Mouse (Mus musculus) midbrain, embryonic 10.5 days (tissue): Measurements from ENCODE around the gene Ehd4. TPM values are rescaled to one million over a fixed set of nuclear protein-coding genes. Genes with fewer than 3 reads are reported as not detected.

Source experiments
- DNase-seq: peaks from one replicate; pipeline ENCODE4 v3.0.0-alpha.2; 2017; ENCODE audit warnings: low spot score
- H3K27ac ChIP-seq: fragments of 300-500 bp; sonication (generic); replicated peaks from 2 replicates; pipeline ENCODE4 v1.5.1; 2016; ENCODE audit warnings: mild to moderate bottlenecking
- H3K27me3 ChIP-seq: fragments of 300-500 bp; sonication (generic); 2 replicates; pipeline ENCODE4 v1.6.1; 2016; ENCODE audit warnings: low read depth, mild to moderate bottlenecking; ENCODE audit not compliant: poor library complexity, severe bottlenecking
- H3K36me3 ChIP-seq: fragments of 300-500 bp; sonication (generic); 2 replicates; pipeline ENCODE4 v1.6.1; 2016; ENCODE audit warnings: mild to moderate bottlenecking, moderate library complexity
- H3K4me1 ChIP-seq: fragments of 300-500 bp; sonication (generic); 2 replicates; pipeline ENCODE4 v1.6.1; 2016
- H3K4me3 ChIP-seq: fragments of 300-500 bp; sonication (generic); 2 replicates; pipeline ENCODE4 v1.5.1; 2016; ENCODE audit warnings: mild to moderate bottlenecking, moderate library complexity
- H3K9me3 ChIP-seq: fragments of 300-500 bp; sonication (generic); replicated peaks from 2 replicates; pipeline ENCODE4 v1.6.1; 2016; ENCODE audit warnings: mild to moderate bottlenecking
- WGBS: fragments of 180-500 bp; shearing (Covaris S2); methylation state at CpG from one replicate; pipeline ENCODE4 v1.1.7; 2016; 5-methylcytosine and 5-hydroxymethylcytosine counted together
- polyA plus RNA-seq: library from polyadenylated mRNA; unstranded; fragments of >200 nt; fragmentation: Nextera tagmentation; extraction: Ambion mirVana; gene quantifications from 2 replicates; pipeline ENCODE4 v1.2.1, GENCODE M21; 2016

The Ehd4 gene
- polyA plus RNA-seq, 1 experiment from 2014 or later, result 35.9 TPM

- H3K9me3 ChIP-seq, result no peaks in the 10 kb centered on the region
- DNase-seq, result no peak
- WGBS, result 63% methylated on average over 2 of the region's 2 CpGs
- no peak overlapping the region for H3K27ac ChIP-seq
- peaks cover 11% of the 10 kb centered on the region for H3K27me3 ChIP-seq
- no peak overlapping the region for H3K4me3 ChIP-seq
- H3K4me1 ChIP-seq, result 0 out of 2 replicates have a peak, but pooled peaks cover under 1% of the 10 kb centered on the region
- no peaks in the 10 kb centered on the region for H3K36me3 ChIP-seq
Measured at GRCm38 (mm10) chr2:120082416-120082815, 72.0 kb downstream of the Ehd4 start.

DNA sequence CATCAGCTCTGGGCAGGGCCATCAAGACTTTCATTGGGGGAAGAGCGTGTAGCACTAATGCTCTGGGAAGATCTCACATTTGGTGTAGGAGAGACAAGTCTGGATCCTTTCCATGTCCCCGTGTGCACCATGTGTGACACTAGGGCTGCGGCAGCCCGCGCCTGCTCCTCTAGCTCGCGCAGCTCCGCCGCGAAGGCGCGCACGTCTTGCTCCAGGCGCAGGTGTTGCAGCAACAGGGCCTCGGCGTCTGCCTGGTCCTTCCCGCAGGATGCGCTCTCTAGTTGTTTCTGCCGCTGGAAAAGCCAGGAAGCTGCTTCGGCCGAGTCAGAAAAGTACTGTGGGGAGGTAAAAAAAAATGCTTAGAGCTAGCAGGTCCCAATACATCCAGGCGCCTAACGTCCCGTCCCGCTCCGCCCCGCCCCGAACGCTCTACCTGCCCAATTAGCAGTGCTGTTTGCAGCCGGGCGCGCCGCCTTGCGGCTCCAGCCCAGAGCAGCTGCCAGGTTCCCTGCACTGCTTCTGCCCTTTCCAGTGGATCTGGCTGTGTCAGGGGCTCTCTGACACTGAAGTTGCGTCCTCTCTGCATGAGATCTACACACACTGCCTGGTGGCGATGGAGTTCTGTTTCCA is 78.2 kb downstream of the Ehd4 start:
- H3K27ac ChIP-seq, result no peak overlapping the region
- H3K9me3 ChIP-seq, result no peaks in the 10 kb centered on the region
- WGBS, result 2% methylated on average over 36 of the region's 36 CpGs
- peak; percentile 57 for DNase-seq
- H3K4me3 ChIP-seq, result peak overlapping the region; percentile 52
- H3K36me3 ChIP-seq, result no peaks in the 10 kb centered on the region
- H3K4me1 ChIP-seq, result peaks cover 13% of the 10 kb centered on the region
- peaks cover 51% of the 10 kb centered on the region for H3K27me3 ChIP-seq

DNA sequence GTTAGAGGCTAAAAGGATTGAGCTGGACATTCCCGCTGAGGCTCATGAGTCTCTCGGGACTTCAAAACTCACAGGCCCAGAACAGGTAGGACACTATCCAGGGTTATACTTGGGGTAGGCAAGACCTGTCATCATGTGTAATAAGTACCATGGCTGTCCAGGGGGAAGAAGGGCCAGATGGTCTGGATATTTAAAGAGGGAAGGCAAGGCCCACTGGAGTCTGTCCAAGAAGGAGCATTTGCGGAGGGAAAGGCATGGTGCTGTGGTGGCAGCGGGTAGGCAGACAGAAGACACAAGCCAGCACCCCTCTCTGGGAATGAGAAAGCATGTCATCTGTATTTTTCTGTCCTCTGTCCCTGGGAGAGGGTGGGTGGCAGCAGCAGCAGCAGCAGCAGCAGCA is 80.3 kb downstream of the Ehd4 start:
- 87% methylated on average over 4 of the region's 4 CpGs for WGBS
- Histone ChIP-seq H3K4me1 (peaks cover 20% of the 10 kb centered on the region), H3K27me3 (peaks cover 58% of the 10 kb centered on the region), H3K9me3 (no peaks in the 10 kb centered on the region), H3K36me3 (no peaks in the 10 kb centered on the region), H3K27ac (no peak overlapping the region), H3K4me3 (no peak overlapping the region)
- DNase-seq, result no peak

- Histone ChIP-seq H3K4me3 (no peak overlapping the region), H3K27me3 (peaks cover 18% of the 10 kb centered on the region), H3K4me1 (peaks cover 21% of the 10 kb centered on the region), H3K36me3 (no peaks in the 10 kb centered on the region), H3K9me3 (no peaks in the 10 kb centered on the region), H3K27ac (0 out of 2 replicates have a peak overlapping the region, but pooled peaks have one; percentile 74)
- no peak for DNase-seq
- 76% methylated on average over 8 of the region's 8 CpGs for WGBS
Measured at GRCm38 (mm10) chr2:120069466-120069990, 84.9 kb downstream of the Ehd4 start.

GRCm38 (mm10) chr2:120068555-120069465 is 85.6 kb downstream of the Ehd4 start:
- no peaks in the 10 kb centered on the region for H3K9me3 ChIP-seq
- no peak overlapping the region; the same call in 1 of the 2 replicates for H3K4me3 ChIP-seq
- H3K4me1 ChIP-seq, result peaks cover 21% of the 10 kb centered on the region
- DNase-seq, result peak; percentile 53
- peaks cover 11% of the 10 kb centered on the region; the same call in 1 of the 2 replicates for H3K27me3 ChIP-seq
- H3K27ac ChIP-seq, result peak overlapping the region; percentile 74
- H3K36me3 ChIP-seq, result no peaks in the 10 kb centered on the region
- WGBS, result 38% methylated on average over 16 of the region's 16 CpGs

DNA sequence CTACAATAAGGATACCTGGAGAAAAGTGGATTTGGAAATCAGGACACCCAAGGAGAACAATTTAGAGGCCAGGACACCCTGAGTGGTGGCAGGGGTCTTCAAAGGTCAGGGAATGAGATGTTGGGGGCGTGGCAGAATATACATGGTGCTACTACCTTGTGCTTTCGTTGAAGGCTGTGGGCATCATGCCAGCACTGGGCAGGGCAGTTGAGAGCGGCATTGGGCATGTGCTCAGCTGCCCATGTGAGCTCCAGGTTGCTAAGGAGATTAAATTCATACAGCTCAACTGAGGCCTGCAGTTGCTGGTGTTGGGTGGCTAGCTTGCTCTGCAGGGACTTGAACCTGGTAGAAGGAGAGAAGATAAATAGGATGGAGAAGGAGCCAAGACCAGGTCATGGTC is 88.2 kb downstream of the Ehd4 start:
- peaks cover 8% of the 10 kb centered on the region; the same call in 1 of the 2 replicates for H3K27me3 ChIP-seq
- H3K4me3 ChIP-seq, result no peak overlapping the region
- no peak for DNase-seq
- 84% methylated on average over 3 of the region's 3 CpGs for WGBS
- no peak overlapping the region for H3K27ac ChIP-seq
- no peaks in the 10 kb centered on the region for H3K9me3 ChIP-seq
- peaks cover 21% of the 10 kb centered on the region for H3K4me1 ChIP-seq
- no peaks in the 10 kb centered on the region for H3K36me3 ChIP-seq

- Histone ChIP-seq H3K36me3 (no peaks in the 10 kb centered on the region), H3K27ac (no peak overlapping the region), H3K4me1 (peaks cover 21% of the 10 kb centered on the region), H3K27me3 (peaks cover 8% of the 10 kb centered on the region; the same call in 1 of the 2 replicates), H3K4me3 (no peak overlapping the region), H3K9me3 (no peaks in the 10 kb centered on the region)
- 92% methylated on average over 10 of the region's 10 CpGs for WGBS
- no peak for DNase-seq
Measured at GRCm38 (mm10) chr2:120065243-120065642, 89.2 kb downstream of the Ehd4 start.

- no peak overlapping the region for H3K27ac ChIP-seq
- no peak for DNase-seq
- H3K27me3 ChIP-seq, result peaks cover 6% of the 10 kb centered on the region; the same call in 1 of the 2 replicates
- no peaks in the 10 kb centered on the region for H3K36me3 ChIP-seq
- H3K4me3 ChIP-seq, result no peak overlapping the region
- no peaks in the 10 kb centered on the region for H3K9me3 ChIP-seq
- H3K4me1 ChIP-seq, result peaks cover 19% of the 10 kb centered on the region
- WGBS, result 85% methylated on average over 6 of the region's 6 CpGs
Measured at GRCm38 (mm10) chr2:120064639-120065038, 89.8 kb downstream of the Ehd4 start.

GRCm38 (mm10) chr2:120062248-120062647 is 92.2 kb downstream of the Ehd4 start:
- H3K36me3 ChIP-seq, result no peaks in the 10 kb centered on the region
- H3K27me3 ChIP-seq, result no peaks in the 10 kb centered on the region
- no peak for DNase-seq
- 83% methylated on average over 8 of the region's 8 CpGs for WGBS
- H3K4me3 ChIP-seq, result no peak overlapping the region
- peaks cover 2% of the 10 kb centered on the region for H3K4me1 ChIP-seq
- H3K27ac ChIP-seq, result no peak overlapping the region
- H3K9me3 ChIP-seq, result no peaks in the 10 kb centered on the region

GRCm38 (mm10) chr2:120060651-120061050 is 93.8 kb downstream of the Ehd4 start:
- H3K27ac ChIP-seq, result no peak overlapping the region
- no peaks in the 10 kb centered on the region; the same call in none of the 2 replicates for H3K4me1 ChIP-seq
- WGBS, result 83% methylated on average over 9 of the region's 9 CpGs
- no peak for DNase-seq
- H3K36me3 ChIP-seq, result no peaks in the 10 kb centered on the region
- H3K4me3 ChIP-seq, result no peak overlapping the region
- no peaks in the 10 kb centered on the region for H3K27me3 ChIP-seq
- no peaks in the 10 kb centered on the region for H3K9me3 ChIP-seq

DNA sequence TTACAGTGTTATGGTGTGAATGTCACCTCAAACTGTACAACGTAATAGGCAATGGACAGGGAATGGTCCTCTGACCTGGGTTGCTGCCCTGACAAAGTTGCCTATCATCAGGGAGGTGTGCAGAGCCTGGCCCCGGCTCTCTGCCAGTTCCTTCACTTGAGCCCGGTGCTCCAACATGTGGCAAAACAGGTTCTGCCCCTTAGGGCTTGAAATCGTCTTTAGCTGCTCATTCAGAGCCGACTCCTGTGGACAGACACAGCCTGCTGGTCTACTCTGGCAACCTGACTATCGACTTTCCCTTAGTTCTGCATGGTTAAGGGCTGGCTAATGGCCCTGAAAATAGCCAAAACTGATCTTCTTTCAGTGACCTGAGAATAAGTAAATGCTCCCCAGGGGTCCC is 94.2 kb downstream of the Ehd4 start:
- no peak for DNase-seq
- Histone ChIP-seq H3K9me3 (no peaks in the 10 kb centered on the region), H3K27ac (no peak overlapping the region), H3K36me3 (no peaks in the 10 kb centered on the region), H3K27me3 (no peaks in the 10 kb centered on the region), H3K4me1 (no peaks in the 10 kb centered on the region; the same call in none of the 2 replicates), H3K4me3 (no peak overlapping the region)
- 79% methylated on average over 6 of the region's 6 CpGs for WGBS

GRCm38 (mm10) chr2:120059466-120059865 is 94.9 kb downstream of the Ehd4 start:
- DNase-seq, result no peak
- no peaks in the 10 kb centered on the region for H3K9me3 ChIP-seq
- H3K27ac ChIP-seq, result no peak overlapping the region
- no peak overlapping the region for H3K4me3 ChIP-seq
- no peaks in the 10 kb centered on the region for H3K27me3 ChIP-seq
- WGBS, result 80% methylated on average over 3 of the region's 3 CpGs
- no peaks in the 10 kb centered on the region for H3K36me3 ChIP-seq
- no peaks in the 10 kb centered on the region; the same call in none of the 2 replicates for H3K4me1 ChIP-seq
